Mouse (Mus musculus) CH12.LX (cell line): ENCODE measurements around the gene St14. TPM values are rescaled to one million over a fixed set of nuclear protein-coding genes. Genes with fewer than 3 reads are reported as not detected.

Experiments used
- DNase-seq: peaks from one replicate; pipeline ENCODE4 v3.0.0-alpha.2; 2013; ENCODE audit errors: extremely low read depth
- H3K27ac ChIP-seq: 2 replicates; pipeline ENCODE4 v1.5.1; 2012; ENCODE audit warnings: low read depth, mild to moderate bottlenecking, control low read depth, moderate library complexity; ENCODE audit not compliant: insufficient read depth
- H3K27me3 ChIP-seq: replicated peaks from 2 replicates; pipeline ENCODE3; 2012; ENCODE audit warnings: inconsistent platforms
- H3K36me3 ChIP-seq, 2 experiments: replicated peaks in 1 of 2; 2 replicates each; pipeline versions ENCODE3 to v1.6.1; 2012; ENCODE audit warnings: inconsistent platforms in 1 of 2, low read length in 1 of 2, mild to moderate bottlenecking in 1 of 2, mixed read lengths in 1 of 2, moderate library complexity in 1 of 2; ENCODE audit not compliant: control insufficient read depth in 1 of 2, insufficient read depth in 1 of 2
- H3K4me1 ChIP-seq, 2 experiments: 2 replicates each; pipeline ENCODE4 v1.6.1; 2012; ENCODE audit warnings: inconsistent platforms in 1 of 2, moderate library complexity in 1 of 2; ENCODE audit not compliant: insufficient read depth in 2 of 2, control insufficient read depth in 1 of 2
- H3K4me2 ChIP-seq: 2 replicates; pipeline ENCODE4 v1.6.1; 2012; ENCODE audit warnings: low read depth, mild to moderate bottlenecking, control low read depth; ENCODE audit not compliant: poor library complexity, insufficient read depth, severe bottlenecking
- H3K4me3 ChIP-seq, 3 experiments: fragments of 150-350 bp in 1 of 3; sonication (generic) in 1 of 3; replicated peaks in 1 of 3; 2 replicates each; pipeline versions ENCODE3 to v1.5.1; 2011 to 2012; ENCODE audit warnings: low read depth in 2 of 3, low read length in 2 of 3, mild to moderate bottlenecking in 2 of 3, moderate library complexity in 2 of 3, control low read depth in 1 of 3, improper control_type of control experiment in 1 of 3, inconsistent platforms in 1 of 3, mixed read lengths in 1 of 3; ENCODE audit not compliant: poor library complexity in 1 of 3
- H3K79me2 ChIP-seq: replicated peaks from 2 replicates; pipeline ENCODE4 v1.6.1; 2012; ENCODE audit warnings: mild to moderate bottlenecking, moderate library complexity; ENCODE audit not compliant: control insufficient read depth, poor library complexity, insufficient read depth, severe bottlenecking; ENCODE audit errors: extremely low read depth
- H3K9ac ChIP-seq: 2 replicates; pipeline ENCODE4 v1.6.1; 2012; ENCODE audit warnings: low read depth, mild to moderate bottlenecking, control low read depth, moderate library complexity; ENCODE audit not compliant: insufficient read depth
- H3K9me3 ChIP-seq: replicated peaks from 2 replicates; pipeline ENCODE3; 2012; ENCODE audit warnings: low read length, inconsistent platforms, mixed read lengths
- CHD1 ChIP-seq: IDR thresholded peaks from 2 replicates; pipeline ENCODE4 v1.6.1; 2012; ENCODE audit warnings: low read depth, low read length, improper control_type of control experiment, inconsistent platforms
- CTCF ChIP-seq, 2 experiments: IDR thresholded peaks in 1 of 2; conservative IDR thresholded peaks in 1 of 2; 2 replicates each; pipeline ENCODE4 v1.5.1; 2011 to 2012; ENCODE audit warnings: low read depth in 2 of 2, low read length in 2 of 2, improper control_type of control experiment in 1 of 2, inconsistent platforms in 1 of 2, mild to moderate bottlenecking in 1 of 2, moderate library complexity in 1 of 2
- E2F4 ChIP-seq: IDR thresholded peaks from 2 replicates; pipeline ENCODE4 v1.6.1; 2011; ENCODE audit warnings: low read depth, low read length, improper control_type of control experiment; ENCODE audit not compliant: insufficient replicate concordance
- ELF1 ChIP-seq: IDR thresholded peaks from 2 replicates; pipeline ENCODE4 v1.6.1; 2014; ENCODE audit warnings: low read depth, mild to moderate bottlenecking, inconsistent platforms, low read length, improper control_type of control experiment
- EP300 ChIP-seq: IDR thresholded peaks from 2 replicates; pipeline ENCODE4 v1.6.1; 2011; ENCODE audit warnings: low read length, improper control_type of control experiment
- ETS1 ChIP-seq: conservative IDR thresholded peaks from 2 replicates; pipeline ENCODE4 v1.6.1; 2012; ENCODE audit warnings: low read depth, mild to moderate bottlenecking, inconsistent platforms, low read length, improper control_type of control experiment, moderate library complexity
- GABPA ChIP-seq: IDR thresholded peaks from 2 replicates; pipeline ENCODE4 v1.6.1; 2012; ENCODE audit warnings: low read depth, low read length, improper control_type of control experiment, inconsistent platforms; ENCODE audit not compliant: insufficient replicate concordance
- HCFC1 ChIP-seq: IDR thresholded peaks from 2 replicates; pipeline ENCODE4 v1.6.1; 2012; ENCODE audit warnings: low read depth, mild to moderate bottlenecking, inconsistent platforms, low read length, improper control_type of control experiment
- IRF4 ChIP-seq: IDR thresholded peaks from 2 replicates; pipeline ENCODE4 v1.6.1; 2014; ENCODE audit warnings: low read depth, mild to moderate bottlenecking, inconsistent platforms, low read length, improper control_type of control experiment
- JUND ChIP-seq: conservative IDR thresholded peaks from 2 replicates; pipeline ENCODE4 v1.6.1; 2011; ENCODE audit warnings: low read depth, low read length, improper control_type of control experiment
- KAT2A ChIP-seq: IDR thresholded peaks from 2 replicates; pipeline ENCODE4 v1.6.1; 2012; ENCODE audit warnings: low read length, improper control_type of control experiment, inconsistent platforms; ENCODE audit not compliant: insufficient replicate concordance
- MAFK ChIP-seq: IDR thresholded peaks from 2 replicates; pipeline ENCODE4 v1.6.1; 2011; ENCODE audit warnings: low read length, improper control_type of control experiment; ENCODE audit not compliant: insufficient replicate concordance
- MAX ChIP-seq: IDR thresholded peaks from 2 replicates; pipeline ENCODE4 v1.6.1; 2011; ENCODE audit warnings: low read length, improper control_type of control experiment
- MAZ ChIP-seq: IDR thresholded peaks from 2 replicates; pipeline ENCODE4 v1.6.1; 2012; ENCODE audit warnings: low read depth, mild to moderate bottlenecking, inconsistent platforms, low read length, improper control_type of control experiment, moderate library complexity
- MYC ChIP-seq: IDR thresholded peaks from 2 replicates; pipeline ENCODE4 v1.6.1; 2011; ENCODE audit warnings: low read depth, mild to moderate bottlenecking, improper control_type of control experiment, low read length
- NRF1 ChIP-seq: IDR thresholded peaks from 2 replicates; pipeline ENCODE4 v1.6.1; 2014; ENCODE audit warnings: low read depth, mild to moderate bottlenecking, inconsistent platforms, low read length, improper control_type of control experiment, moderate library complexity
- PAX5 ChIP-seq: IDR thresholded peaks from 2 replicates; pipeline ENCODE4 v1.6.1; 2012; ENCODE audit warnings: low read length, inconsistent platforms, mixed read lengths
- POLR2A ChIP-seq: IDR thresholded peaks from 2 replicates; pipeline ENCODE4 v1.6.1; 2011; ENCODE audit warnings: low read depth, mild to moderate bottlenecking, improper control_type of control experiment, low read length
- POLR2AphosphoS2 ChIP-seq: IDR thresholded peaks from 2 replicates; pipeline ENCODE4 v1.6.1; 2011; ENCODE audit warnings: low read depth, low read length, improper control_type of control experiment
- RAD21 ChIP-seq: IDR thresholded peaks from 2 replicates; pipeline ENCODE4 v1.6.1; 2011; ENCODE audit warnings: low read depth, mild to moderate bottlenecking, low read length, improper control_type of control experiment, moderate library complexity
- SIN3A ChIP-seq: IDR thresholded peaks from 2 replicates; pipeline ENCODE4 v1.6.1; 2012; ENCODE audit warnings: low read length, improper control_type of control experiment, inconsistent platforms
- SMC3 ChIP-seq: IDR thresholded peaks from 2 replicates; pipeline ENCODE4 v1.6.1; 2011; ENCODE audit warnings: low read depth, low read length, improper control_type of control experiment
- TBP ChIP-seq: conservative IDR thresholded peaks from 2 replicates; pipeline ENCODE4 v1.6.1; 2011; ENCODE audit warnings: low read depth, low read length, improper control_type of control experiment
- TCF12 ChIP-seq: IDR thresholded peaks from 2 replicates; pipeline ENCODE4 v1.6.1; 2014; ENCODE audit warnings: low read depth, mild to moderate bottlenecking, inconsistent platforms, low read length, improper control_type of control experiment
- USF1 ChIP-seq: IDR thresholded peaks from 2 replicates; pipeline ENCODE4 v1.6.1; 2014; ENCODE audit warnings: low read depth, mild to moderate bottlenecking, inconsistent platforms, low read length, improper control_type of control experiment
- USF2 ChIP-seq: conservative IDR thresholded peaks from 2 replicates; pipeline ENCODE4 v1.6.1; 2011; ENCODE audit warnings: low read depth, low read length, improper control_type of control experiment
- ZC3H11A ChIP-seq: IDR thresholded peaks from 2 replicates; pipeline ENCODE4 v1.6.1; 2012; ENCODE audit warnings: low read depth, mild to moderate bottlenecking, inconsistent platforms, low read length, improper control_type of control experiment
- ZNF384 ChIP-seq: IDR thresholded peaks from 2 replicates; pipeline ENCODE4 v1.6.1; 2012; ENCODE audit warnings: low read depth, low read length, improper control_type of control experiment, inconsistent platforms
- dilution Hi-C: fragments of 300-500 bp; cut with MboI; formaldehyde crosslinking; loops from 2 replicates; pipeline ENCODE4 v1.14.3; 2020; ENCODE audit warnings: low sequenced_read_pairs; ENCODE audit not compliant: extremely low pct_unique_long_range_greater_than_20kb, extremely low pct_ligation_motif_present
- in situ Hi-C: fragments of 300-500 bp; cut with MboI; formaldehyde crosslinking; loops from 3 replicates; pipeline ENCODE4 v1.14.3; 2019; ENCODE audit warnings: low sequenced_read_pairs, low pct_ligation_motif_present, low pct_unique_long_range_greater_than_20kb, mixed read lengths
- polyA plus RNA-seq: library from polyadenylated mRNA; unstranded; fragments of >175 nt; gene quantifications from 2 replicates; pipeline ENCODE4 v1.2.1, GENCODE M21; 2012; ENCODE audit warnings: low read depth; ENCODE audit not compliant: insufficient read length
- total RNA-seq, 2 experiments: library from RNA; depleted of rRNA; stranded (reverse); fragments of 300-350 nt in 1 of 2; fragments of >200 nt in 1 of 2; gene quantifications; 2 replicates each; pipeline ENCODE4 v1.2.3; 2012 to 2014

Gene St14
- total and polyA plus RNA-seq, 3 experiments = 4.3 to 10.9 (median 8.6) TPM

DNA sequence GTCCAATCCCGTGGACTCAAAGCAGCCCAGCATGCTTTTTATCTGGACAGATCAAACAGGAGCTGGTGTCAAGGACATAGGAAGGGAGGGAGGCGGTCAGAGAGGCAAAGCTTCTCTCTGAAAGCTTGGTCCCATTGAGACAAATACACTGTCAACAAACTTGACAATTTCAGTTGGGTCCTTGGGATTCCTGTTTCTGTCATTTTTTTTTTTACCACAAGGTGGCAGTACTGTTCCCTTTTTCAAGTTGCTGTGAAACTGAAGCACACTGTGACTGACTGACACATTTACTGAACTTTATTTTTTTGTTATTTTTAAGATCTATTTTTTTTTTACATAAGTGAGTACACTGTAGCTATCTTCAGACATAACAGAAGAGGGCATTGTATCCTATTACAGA is 19.4 kb upstream of the St14 start:
- no peaks in the 10 kb centered on the region for H3K79me2 ChIP-seq
- no peak overlapping the region for H3K27ac ChIP-seq
- dilution Hi-C loops (no loop called here), in situ Hi-C loops (no loop called here)
- no peak for TF ChIP-seq KAT2A
- no peak for TF ChIP-seq CHD1
- no peak for TF ChIP-seq POLR2AphosphoS2
- no peak for TF ChIP-seq MAZ
- no peak for TF ChIP-seq ZNF384
- no peak for TF ChIP-seq JUND
- no peak for TF ChIP-seq MAX
- no peak for TF ChIP-seq ETS1
- no peak for TF ChIP-seq USF1
- peak; percentile 55 to 81 for TF ChIP-seq CTCF (conservative IDR thresholded peaks at IDR 0.05 in 1 of 2, IDR thresholded peaks at IDR 0.05 in 1 of 2; ENCODE audit: low read depth in 2 of 2, low read length in 2 of 2)
- TF ChIP-seq MAFK = no peak
- TF ChIP-seq HCFC1 = no peak
- TF ChIP-seq SMC3 = peak; percentile 79
- no peak for TF ChIP-seq IRF4
- TF ChIP-seq ELF1 = no peak
- TF ChIP-seq USF2 = no peak
- no peak for TF ChIP-seq NRF1
- TF ChIP-seq EP300 = no peak
- no peak for TF ChIP-seq MYC
- TF ChIP-seq PAX5 = no peak
- TF ChIP-seq POLR2A = no peak
- TF ChIP-seq TBP = no peak
- no peak for TF ChIP-seq GABPA
- no peak for TF ChIP-seq E2F4
- TF ChIP-seq RAD21 = peak; percentile 75
- TF ChIP-seq TCF12 = no peak
- 0 out of 2 replicates have a peak, but pooled peaks have one; percentile 36 for TF ChIP-seq ZC3H11A
- no peak for TF ChIP-seq SIN3A
- H3K9me3 ChIP-seq = no peaks in the 10 kb centered on the region
- peak; percentile 63 for DNase-seq
- no peak overlapping the region for H3K4me2 ChIP-seq
- H3K27me3 ChIP-seq = no peaks in the 10 kb centered on the region
- no peak overlapping the region for H3K9ac ChIP-seq
- H3K36me3 ChIP-seq = peaks cover 16 to 43% of the 10 kb centered on the region in 2 experiments
- H3K4me3 ChIP-seq = no peak overlapping the region
- peaks cover 4 to 25% of the 10 kb centered on the region in 2 experiments for H3K4me1 ChIP-seq
